12 mouse cellular contexts compared by ENCODE assay signal in the genomic region with DNA sequence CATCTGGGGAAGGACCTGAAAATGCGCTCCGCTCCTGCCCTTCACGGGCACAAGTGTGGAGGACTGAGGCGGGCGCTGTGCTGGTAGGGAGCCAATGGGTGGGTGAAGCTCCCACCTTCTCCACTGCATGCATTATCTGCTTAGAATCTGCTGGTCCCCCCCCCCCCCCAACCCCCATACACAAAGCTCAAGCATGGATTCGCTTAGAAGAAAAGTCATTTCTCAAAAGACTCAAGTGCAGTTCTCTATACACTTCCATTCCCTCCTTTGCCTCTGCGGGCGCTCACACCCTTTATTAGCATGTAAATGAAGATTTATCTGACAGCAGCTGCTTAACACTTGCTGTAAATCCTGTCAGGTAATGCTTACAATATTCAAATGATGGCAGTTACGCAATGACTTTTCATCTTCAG.
A peak's percentile ranks its signal among the peaks of the same experiment; 100 is the strongest.
DNase-seq lines count a peak whose midpoint lies in the region; ATAC-seq lines count a peak whose summit lies in the region.
"Had no signal": no experiment of that assay in that cellular context is flagged by ENCODE, and none has a peak within 500 bp of the region (broad histone marks: within the 10 kb centered on the region; RNA-seq: fewer than 3 reads in every experiment).

No protein-coding gene starts in this region.

- H3K9me3 ChIP-seq in hindbrain, embryonic 14.5 days (ENCODE audit: control insufficient read depth, low read length), result peaks cover 6% of the 10 kb centered on the region; the same call in 1 of the 2 replicates
- no peaks in the 10 kb centered on the region for H3K9me3 ChIP-seq in neural tube, embryonic 13.5 days

- ATAC-seq in frontal cortex, adult (ENCODE audit: low TSS enrichment), result peak; percentile 72
- ATAC-seq in hindbrain, embryonic 14.5 days (ENCODE audit: low FRiP score), result peak; percentile 34; the same call in 1 of the 2 replicates
- peak; percentile 92 for ATAC-seq in neural tube, embryonic 13.5 days (ENCODE audit: low read depth)

- no peaks in the 10 kb centered on the region for H3K27me3 ChIP-seq in hindbrain, embryonic 14.5 days (ENCODE audit: control insufficient read depth, insufficient read depth, low read length)
- no peaks in the 10 kb centered on the region for H3K27me3 ChIP-seq in neural tube, embryonic 13.5 days

- no peak for DNase-seq in frontal cortex, postnatal 14 days (ENCODE audit: low spot score in 2 of 2)
- peak; percentile 3 to 7 for DNase-seq in left cerebral cortex, postnatal 14 days (ENCODE audit: low spot score in 2 of 2)
- DNase-seq in left cerebral cortex, postnatal 36 days (ENCODE audit: low spot score in 2 of 2), result no peak
- peak; percentile 43 for DNase-seq in hindbrain, embryonic 14.5 days (ENCODE audit: low spot score)
- no peak for DNase-seq in layer of hippocampus, postnatal 25 days (ENCODE audit: extremely low spot score in 1 of 2, low spot score in 1 of 2)
- DNase-seq in gastrocnemius, adult 8-10 months (ENCODE audit: low spot score in 2 of 2), result no peak
- DNase-seq: gastrocnemius, postnatal 25 days; kidney, postnatal 14 days; liver; lung, postnatal 36 days had no signal

- intact Hi-C loops in left cerebral cortex, postnatal 14 days (cut with DNase I), result no loop called here
- intact Hi-C loops in left cerebral cortex, postnatal 36 days (cut with DNase I), result no loop called here

- H3K4me2 ChIP-seq in hindbrain, embryonic 14.5 days (replicated peaks), result peak overlapping the region; percentile 45
- H3K4me2 ChIP-seq in neural tube, embryonic 13.5 days, result peak overlapping the region; percentile 48

- WGBS in hindbrain, embryonic 14.5 days, result 17% methylated on average over 9 of the region's 9 CpGs
- 8% methylated on average over 9 of the region's 9 CpGs for WGBS in neural tube, embryonic 13.5 days

- no peak overlapping the region; the same call in 1 of the 2 replicates for H3K4me3 ChIP-seq in hindbrain, embryonic 14.5 days (replicated peaks; ENCODE audit: low read length)
- peak overlapping the region; percentile 9 for H3K4me3 ChIP-seq in neural tube, embryonic 13.5 days

- H3K4me1 ChIP-seq in hindbrain, embryonic 14.5 days (replicated peaks; ENCODE audit: control insufficient read depth, insufficient read depth, low read length), result peaks cover 8% of the 10 kb centered on the region
- H3K4me1 ChIP-seq in neural tube, embryonic 13.5 days (replicated peaks), result peaks cover 14% of the 10 kb centered on the region

- H3K36me3 ChIP-seq in hindbrain, embryonic 14.5 days (replicated peaks; ENCODE audit: control insufficient read depth, insufficient read depth), result no peaks in the 10 kb centered on the region
- H3K36me3 ChIP-seq in neural tube, embryonic 13.5 days, result no peaks in the 10 kb centered on the region

- no peak overlapping the region for H3K9ac ChIP-seq in hindbrain, embryonic 14.5 days
- 0 out of 2 replicates have a peak overlapping the region, but pooled peaks have one; percentile 17 for H3K9ac ChIP-seq in neural tube, embryonic 13.5 days

- H3K27ac ChIP-seq in hindbrain, embryonic 14.5 days, result no peak overlapping the region
- H3K27ac ChIP-seq in neural tube, embryonic 13.5 days (replicated peaks), result no peak overlapping the region

Comparison
In these comparisons a context has a peak if more than half of its experiments do, and no peak if none do; other contexts are left out.
1. DNase-seq: peak in left cerebral cortex, postnatal 14 days (2 of 2) and hindbrain, embryonic 14.5 days (single experiment); none in frontal cortex, postnatal 14 days (0 of 2), left cerebral cortex, postnatal 36 days (0 of 2), layer of hippocampus, postnatal 25 days (0 of 2) and gastrocnemius, adult 8-10 months (0 of 2).
2. ATAC-seq: peak in every context shown above with its lines; median percentile 92 in neural tube, embryonic 13.5 days; 72 in frontal cortex, adult; 34 in hindbrain, embryonic 14.5 days.